28 mouse cellular contexts compared by ENCODE assay signal in the genomic region with DNA sequence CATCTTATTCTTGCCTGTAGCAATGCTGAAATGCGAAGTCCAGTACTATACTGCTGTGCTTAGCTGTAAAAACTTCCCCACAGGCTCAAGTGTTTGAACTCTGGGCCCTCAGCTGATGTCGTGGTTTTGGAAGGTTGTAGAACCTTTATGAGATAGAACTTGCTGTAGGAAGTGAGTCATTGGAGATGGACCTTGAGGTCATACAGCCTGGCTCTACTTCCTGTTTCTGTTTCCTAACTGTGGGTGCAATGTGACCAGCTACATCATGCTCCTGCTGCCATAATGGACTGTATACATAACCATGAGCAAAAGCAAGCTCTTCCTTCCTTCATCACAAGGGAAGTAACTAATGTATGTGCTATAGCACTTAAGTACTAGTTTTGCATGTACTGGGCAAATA.
"Had no signal": no experiment of that assay in that cellular context is flagged by ENCODE, and none has a peak within 500 bp of the region (broad histone marks: within the 10 kb centered on the region; RNA-seq: fewer than 3 reads in every experiment).

No protein-coding gene starts in this region.

- H3K4me1 ChIP-seq: hindbrain, embryonic 10.5 days; hindbrain, embryonic 12.5 days; liver, embryonic 13.5 days; liver, embryonic 15.5 days had no signal

- H3K9me3 ChIP-seq: heart, embryonic 10.5 days; heart, embryonic 13.5 days; heart, embryonic 15.5 days; hindbrain, embryonic 10.5 days; hindbrain, embryonic 12.5 days; kidney, embryonic 15.5 days; limb, embryonic 10.5 days; limb, embryonic 12.5 days; liver, embryonic 13.5 days; liver, embryonic 15.5 days had no signal

- H3K27me3 ChIP-seq: heart, embryonic 13.5 days; heart, embryonic 15.5 days; hindbrain, embryonic 12.5 days; kidney, embryonic 15.5 days; limb, embryonic 12.5 days; liver, embryonic 13.5 days; liver, embryonic 15.5 days had no signal

- H3K9ac ChIP-seq: heart, embryonic 13.5 days; heart, embryonic 15.5 days; hindbrain, embryonic 12.5 days; hindbrain, embryonic 14.5 days; kidney, embryonic 15.5 days; limb, embryonic 12.5 days; liver, embryonic 13.5 days; liver, embryonic 15.5 days had no signal

- DNase-seq: gastrocnemius, adult 2 months; gastrocnemius, postnatal 10 days; gastrocnemius, postnatal 25 days; heart, adult 18-20 months; heart, postnatal 14 days; heart, postnatal 36 days; kidney, adult 11 months; kidney, adult 2 months; kidney, adult 9 months; kidney, postnatal 14 days; kidney, postnatal 36 days; layer of hippocampus, adult 9-11 months; layer of hippocampus, postnatal 36 days; liver; liver, embryonic 13.5 days had no signal

- H3K4me3 ChIP-seq: gastrocnemius, adult 2 months; heart, embryonic 10.5 days; heart, embryonic 13.5 days; heart, embryonic 15.5 days; hindbrain, embryonic 10.5 days; hindbrain, embryonic 12.5 days; kidney, embryonic 15.5 days; limb, embryonic 10.5 days; limb, embryonic 12.5 days; liver, embryonic 13.5 days; liver, embryonic 15.5 days had no signal

- ATAC-seq: hindbrain, embryonic 16.5 days; intestine, embryonic 16.5 days had no signal

- H3K27ac ChIP-seq: gastrocnemius, adult 2 months; heart, embryonic 10.5 days; heart, embryonic 13.5 days; heart, embryonic 15.5 days; hindbrain, embryonic 10.5 days; hindbrain, embryonic 12.5 days; hindbrain, embryonic 14.5 days; kidney, embryonic 15.5 days; kidney, postnatal 0 days; limb, embryonic 10.5 days; limb, embryonic 12.5 days; liver, embryonic 13.5 days; liver, embryonic 15.5 days had no signal

- H3K36me3 ChIP-seq: heart, embryonic 10.5 days; heart, embryonic 13.5 days; heart, embryonic 15.5 days; hindbrain, embryonic 10.5 days; hindbrain, embryonic 12.5 days; kidney, embryonic 15.5 days; limb, embryonic 10.5 days; limb, embryonic 12.5 days; liver, embryonic 13.5 days; liver, embryonic 15.5 days had no signal
